ENCODE assay signal across 20 mouse cellular contexts in the genomic region with DNA sequence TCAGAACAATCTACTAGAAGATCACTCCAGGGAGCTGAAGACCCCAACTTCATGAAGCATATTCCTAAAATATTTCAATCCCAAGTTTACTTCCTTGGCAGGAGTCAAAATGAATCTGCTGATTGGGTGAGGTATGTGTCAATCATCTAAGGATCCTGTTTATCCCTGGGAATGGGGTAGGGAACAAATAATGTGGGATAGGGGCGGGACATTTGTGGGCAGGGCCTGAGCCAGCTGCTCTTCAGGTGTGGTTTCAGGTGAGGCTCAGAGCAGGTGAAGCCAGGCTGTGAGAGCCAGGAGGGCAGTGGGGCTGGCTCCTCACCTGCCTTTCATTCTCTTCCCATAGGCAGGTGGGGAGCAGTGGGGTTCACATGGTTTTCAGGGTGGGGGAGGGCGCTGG.
"Had no signal": no experiment of that assay in that cellular context is flagged by ENCODE, and none has a peak within 500 bp of the region (broad histone marks: within the 10 kb centered on the region; RNA-seq: fewer than 3 reads in every experiment).

No protein-coding gene starts in this region.

- H3K4me1 ChIP-seq: lung, embryonic 15.5 days had no signal

- DNase-seq: kidney, postnatal 4 days; layer of hippocampus, adult 9-11 months; liver; lung, adult 18-20 months; lung, postnatal 36 days; retina, postnatal 1 day; right cerebral cortex, postnatal 25 days; thymus, adult 18-20 months had no signal

- H3K9ac ChIP-seq: limb, embryonic 13.5 days; liver, embryonic 12.5 days; liver, embryonic 15.5 days; lung, embryonic 15.5 days; midbrain, embryonic 13.5 days; neural tube, embryonic 13.5 days had no signal

- ATAC-seq: liver, embryonic 12.5 days; midbrain, embryonic 13.5 days; midbrain, embryonic 16.5 days had no signal

- H3K4me3 ChIP-seq: layer of hippocampus, adult 2 months; limb, embryonic 10.5 days; limb, embryonic 13.5 days; liver, embryonic 12.5 days; liver, embryonic 15.5 days; lung, embryonic 15.5 days; megakaryocyte, embryonic 14.5 days; midbrain, embryonic 10.5 days; midbrain, embryonic 13.5 days; myocyte; neural tube, embryonic 13.5 days had no signal

- H3K4me2 ChIP-seq: limb, embryonic 13.5 days; liver, embryonic 12.5 days; liver, embryonic 15.5 days; lung, embryonic 15.5 days; midbrain, embryonic 13.5 days; neural tube, embryonic 13.5 days had no signal

- H3K27ac ChIP-seq: layer of hippocampus, adult 2 months; limb, embryonic 10.5 days; limb, embryonic 13.5 days; liver, embryonic 12.5 days; liver, embryonic 15.5 days; lung, embryonic 15.5 days; midbrain, embryonic 10.5 days; midbrain, embryonic 13.5 days; neural tube, embryonic 13.5 days had no signal

- H3K9me3 ChIP-seq: limb, embryonic 10.5 days; limb, embryonic 13.5 days; liver, embryonic 12.5 days; liver, embryonic 15.5 days; lung, embryonic 15.5 days; megakaryocyte, embryonic 14.5 days; midbrain, embryonic 10.5 days; midbrain, embryonic 13.5 days; neural tube, embryonic 13.5 days had no signal

- H3K36me3 ChIP-seq: limb, embryonic 10.5 days; limb, embryonic 13.5 days; liver, embryonic 12.5 days; liver, embryonic 15.5 days; lung, embryonic 15.5 days; midbrain, embryonic 10.5 days; midbrain, embryonic 13.5 days; neural tube, embryonic 13.5 days had no signal
